Mouse (Mus musculus): Measurements from ENCODE around the gene Josd2. TPM values are rescaled to one million over a fixed set of nuclear protein-coding genes. Genes with fewer than 3 reads are reported as not detected.
A peak's percentile ranks its signal among the peaks of the same experiment; 100 is the strongest.

Josd2 gene
- polyA plus RNA-seq, 1 experiment from 2014 or later: 38.8 TPM

- ATAC-seq (replicated peaks): no peak
- Histone ChIP-seq H3K9me3 (no peaks in the 10 kb centered on the region), H3K27ac (peak overlapping the region; percentile 99), H3K9ac (peak overlapping the region; percentile 94), H3K4me3 (peak overlapping the region; percentile 87), H3K4me1 (peaks cover 27% of the 10 kb centered on the region), H3K4me2 (peak overlapping the region; percentile 74), H3K36me3 (replicated peaks) (peaks cover 12% of the 10 kb centered on the region), H3K27me3 (replicated peaks) (no peaks in the 10 kb centered on the region)
- WGBS: under 1% methylated on average over 26 of the region's 26 CpGs
These were observed 29.0 kb downstream of the Josd2 start for GRCm38 (mm10) chr7:44496771-44497109.

GRCm38 (mm10) chr7:44497361-44498055 is 29.7 kb downstream of the Josd2 start:
- Histone ChIP-seq H3K27ac (no peak overlapping the region), H3K9me3 (no peaks in the 10 kb centered on the region), H3K4me3 (peak overlapping the region; percentile 87), H3K9ac (peak overlapping the region; percentile 94), H3K36me3 (replicated peaks) (peaks cover 5% of the 10 kb centered on the region; the same call in 1 of the 2 replicates), H3K27me3 (replicated peaks) (no peaks in the 10 kb centered on the region), H3K4me1 (peaks cover 27% of the 10 kb centered on the region), H3K4me2 (peak overlapping the region; percentile 74)
- ATAC-seq (replicated peaks): no peak
- 85% methylated on average over 10 of the region's 10 CpGs for WGBS

- no peak overlapping the region for H3K4me2 ChIP-seq
- no peaks in the 10 kb centered on the region for H3K27me3 ChIP-seq (replicated peaks)
- H3K27ac ChIP-seq: no peak overlapping the region
- ATAC-seq (replicated peaks): no peak
- no peak overlapping the region for H3K4me3 ChIP-seq
- H3K9ac ChIP-seq: no peak overlapping the region
- no peaks in the 10 kb centered on the region for H3K9me3 ChIP-seq
- WGBS: 69% methylated on average over 1 of the region's 1 CpGs
- H3K36me3 ChIP-seq (replicated peaks): no peaks in the 10 kb centered on the region; the same call in 1 of the 2 replicates
- H3K4me1 ChIP-seq: peaks cover 24% of the 10 kb centered on the region
These were observed 31.1 kb downstream of the Josd2 start for GRCm38 (mm10) chr7:44498922-44499321.

GRCm38 (mm10) chr7:44500046-44500445 is 32.3 kb downstream of the Josd2 start:
- no peak overlapping the region for H3K27ac ChIP-seq
- H3K9ac ChIP-seq: no peak overlapping the region
- 53% methylated on average over 20 of the region's 20 CpGs for WGBS
- H3K4me1 ChIP-seq: peaks cover 15% of the 10 kb centered on the region
- ATAC-seq (replicated peaks): no peak
- no peaks in the 10 kb centered on the region for H3K27me3 ChIP-seq (replicated peaks)
- H3K4me3 ChIP-seq: no peak overlapping the region
- no peak overlapping the region for H3K4me2 ChIP-seq
- H3K9me3 ChIP-seq: no peaks in the 10 kb centered on the region
- H3K36me3 ChIP-seq (replicated peaks): no peaks in the 10 kb centered on the region

GRCm38 (mm10) chr7:44501563-44502115 is 33.9 kb downstream of the Josd2 start:
- Histone ChIP-seq H3K36me3 (replicated peaks) (no peaks in the 10 kb centered on the region), H3K4me1 (peaks cover 7% of the 10 kb centered on the region), H3K9ac (no peak overlapping the region), H3K9me3 (no peaks in the 10 kb centered on the region), H3K4me2 (no peak overlapping the region), H3K4me3 (no peak overlapping the region), H3K27ac (no peak overlapping the region), H3K27me3 (replicated peaks) (no peaks in the 10 kb centered on the region)
- WGBS: 37% methylated on average over 5 of the region's 5 CpGs
- ATAC-seq (replicated peaks): peak; percentile 48; the same call in 1 of the 2 replicates

- H3K27me3 ChIP-seq (replicated peaks): 0 out of 2 replicates have a peak, but pooled peaks cover 8% of the 10 kb centered on the region
- H3K4me1 ChIP-seq: no peaks in the 10 kb centered on the region
- no peak overlapping the region for H3K4me3 ChIP-seq
- H3K9ac ChIP-seq: no peak overlapping the region
- H3K9me3 ChIP-seq: no peaks in the 10 kb centered on the region
- no peak overlapping the region for H3K4me2 ChIP-seq
- no peak overlapping the region for H3K27ac ChIP-seq
- no peaks in the 10 kb centered on the region for H3K36me3 ChIP-seq (replicated peaks)
- no peak for ATAC-seq (replicated peaks)
These were observed 39.7 kb downstream of the Josd2 start for GRCm38 (mm10) chr7:44507491-44507890.

- no peak overlapping the region for H3K27ac ChIP-seq
- H3K9ac ChIP-seq: no peak overlapping the region
- no peak overlapping the region for H3K4me2 ChIP-seq
- H3K4me1 ChIP-seq: peaks cover 4% of the 10 kb centered on the region; the same call in 1 of the 2 replicates
- peaks cover 14% of the 10 kb centered on the region for H3K27me3 ChIP-seq (replicated peaks)
- ATAC-seq (replicated peaks): no peak
- H3K36me3 ChIP-seq (replicated peaks): no peaks in the 10 kb centered on the region
- H3K9me3 ChIP-seq: no peaks in the 10 kb centered on the region
- 76% methylated on average over 9 of the region's 9 CpGs for WGBS
- no peak overlapping the region for H3K4me3 ChIP-seq
These were observed 51.6 kb downstream of the Josd2 start for GRCm38 (mm10) chr7:44519240-44519913.

- Histone ChIP-seq H3K9ac (no peak overlapping the region), H3K4me3 (no peak overlapping the region), H3K27ac (no peak overlapping the region), H3K9me3 (no peaks in the 10 kb centered on the region), H3K36me3 (replicated peaks) (no peaks in the 10 kb centered on the region), H3K4me1 (peaks cover 6% of the 10 kb centered on the region; the same call in 1 of the 2 replicates), H3K27me3 (replicated peaks) (peaks cover 25% of the 10 kb centered on the region), H3K4me2 (no peak overlapping the region)
- 67% methylated on average over 3 of the region's 3 CpGs for WGBS
- no peak for ATAC-seq (replicated peaks)
These were observed 53.2 kb downstream of the Josd2 start for GRCm38 (mm10) chr7:44520990-44521389.

Small RNA genes lying within 50 kb of the gene (microRNA-seq; reads per million reads assigned to microRNA genes)
- gene Mir7052: 0.74 reads per million

Other genes starting within 250 kb of the Josd2 start
- gene Klk1, start 242.6 kb upstream of the Josd2 start, polyA plus RNA-seq (2015; fragmentation: Nextera tagmentation; extraction: Ambion mirVana): not detected in 2 replicates
- gene Gm36864, start 231.8 kb upstream of the Josd2 start, polyA plus RNA-seq (2015; fragmentation: Nextera tagmentation; extraction: Ambion mirVana): not detected in 2 replicates
- 1.4 and 1.7 TPM in 2 replicates for gene 1700028J19Rik, start 221.3 kb upstream of the Josd2 start, polyA plus RNA-seq (2015; fragmentation: Nextera tagmentation; extraction: Ambion mirVana)
- 232 and 240 TPM in 2 replicates for gene 2410002F23Rik, start 221.3 kb upstream of the Josd2 start, polyA plus RNA-seq (2015; fragmentation: Nextera tagmentation; extraction: Ambion mirVana)
- 0.21 TPM in 1 of 2 replicates, not detected in the other for gene Acp4, start 210.6 kb upstream of the Josd2 start, polyA plus RNA-seq (2015; fragmentation: Nextera tagmentation; extraction: Ambion mirVana)
- not detected in 2 replicates for gene Gm15517, start 206.5 kb upstream of the Josd2 start, polyA plus RNA-seq (2015; fragmentation: Nextera tagmentation; extraction: Ambion mirVana)
- gene Clec11a, start 161.1 kb upstream of the Josd2 start, polyA plus RNA-seq (2015; fragmentation: Nextera tagmentation; extraction: Ambion mirVana): 3.6 and 3.9 TPM in 2 replicates
- 39.8 and 46.5 TPM in 2 replicates for gene Shank1, start 157.7 kb upstream of the Josd2 start, polyA plus RNA-seq (2015; fragmentation: Nextera tagmentation; extraction: Ambion mirVana)
- gene Syt3, start 83.9 kb upstream of the Josd2 start, polyA plus RNA-seq (2015; fragmentation: Nextera tagmentation; extraction: Ambion mirVana): 56.3 and 57.2 TPM in 2 replicates
- gene 1700008O03Rik, start 82.2 kb upstream of the Josd2 start, polyA plus RNA-seq (2015; fragmentation: Nextera tagmentation; extraction: Ambion mirVana): 2.1 and 2.6 TPM in 2 replicates
- 16.7 and 18.1 TPM in 2 replicates for gene Lrrc4b, start 39.0 kb upstream of the Josd2 start, polyA plus RNA-seq (2015; fragmentation: Nextera tagmentation; extraction: Ambion mirVana)
- 5.8 and 6.0 TPM in 2 replicates for gene Aspdh, start 2.6 kb upstream of the Josd2 start, polyA plus RNA-seq (2015; fragmentation: Nextera tagmentation; extraction: Ambion mirVana)
- 145 and 162 TPM in 2 replicates for gene Emc10, start 28.5 kb downstream of the Josd2 start, polyA plus RNA-seq (2015; fragmentation: Nextera tagmentation; extraction: Ambion mirVana)
- gene Fam71e1, start 28.6 kb downstream of the Josd2 start, polyA plus RNA-seq (2015; fragmentation: Nextera tagmentation; extraction: Ambion mirVana): 30.1 and 36.6 TPM in 2 replicates
- 0.19 and 0.28 TPM in 2 replicates for gene Mybpc2, start 56.7 kb downstream of the Josd2 start, polyA plus RNA-seq (2015; fragmentation: Nextera tagmentation; extraction: Ambion mirVana)
- gene Spib, start 64.1 kb downstream of the Josd2 start, polyA plus RNA-seq (2015; fragmentation: Nextera tagmentation; extraction: Ambion mirVana): 0.05 TPM in 1 of 2 replicates, not detected in the other
- gene Pold1, start 80.9 kb downstream of the Josd2 start, polyA plus RNA-seq (2015; fragmentation: Nextera tagmentation; extraction: Ambion mirVana): 23.8 and 25.3 TPM in 2 replicates
- gene Nr1h2, start 86.0 kb downstream of the Josd2 start, polyA plus RNA-seq (2015; fragmentation: Nextera tagmentation; extraction: Ambion mirVana): 61.1 and 66.6 TPM in 2 replicates
- 1.1 and 1.4 TPM in 2 replicates for gene Napsa, start 104.4 kb downstream of the Josd2 start, polyA plus RNA-seq (2015; fragmentation: Nextera tagmentation; extraction: Ambion mirVana)
- 5.8 and 8.0 TPM in 2 replicates for gene Kcnc3, start 122.7 kb downstream of the Josd2 start, polyA plus RNA-seq (2015; fragmentation: Nextera tagmentation; extraction: Ambion mirVana)
- gene Myh14, start 202.9 kb downstream of the Josd2 start, polyA plus RNA-seq (2015; fragmentation: Nextera tagmentation; extraction: Ambion mirVana): 2.3 and 2.9 TPM in 2 replicates
- not detected in 2 replicates for gene Izumo2, start 240.8 kb downstream of the Josd2 start, polyA plus RNA-seq (2015; fragmentation: Nextera tagmentation; extraction: Ambion mirVana)